Mouse (Mus musculus) natural killer cell, adult 2 months (primary cell): Measurements from ENCODE around the gene Wfdc5.
A peak's percentile ranks its signal among the peaks of the same experiment; 100 is the strongest.

Experiments used
- DNase-seq, 2 experiments: peaks; one replicate each; pipeline ENCODE4 v3.0.0; 2022; ENCODE audit warnings: low spot score in 2 of 2

Gene Wfdc5

DNA sequence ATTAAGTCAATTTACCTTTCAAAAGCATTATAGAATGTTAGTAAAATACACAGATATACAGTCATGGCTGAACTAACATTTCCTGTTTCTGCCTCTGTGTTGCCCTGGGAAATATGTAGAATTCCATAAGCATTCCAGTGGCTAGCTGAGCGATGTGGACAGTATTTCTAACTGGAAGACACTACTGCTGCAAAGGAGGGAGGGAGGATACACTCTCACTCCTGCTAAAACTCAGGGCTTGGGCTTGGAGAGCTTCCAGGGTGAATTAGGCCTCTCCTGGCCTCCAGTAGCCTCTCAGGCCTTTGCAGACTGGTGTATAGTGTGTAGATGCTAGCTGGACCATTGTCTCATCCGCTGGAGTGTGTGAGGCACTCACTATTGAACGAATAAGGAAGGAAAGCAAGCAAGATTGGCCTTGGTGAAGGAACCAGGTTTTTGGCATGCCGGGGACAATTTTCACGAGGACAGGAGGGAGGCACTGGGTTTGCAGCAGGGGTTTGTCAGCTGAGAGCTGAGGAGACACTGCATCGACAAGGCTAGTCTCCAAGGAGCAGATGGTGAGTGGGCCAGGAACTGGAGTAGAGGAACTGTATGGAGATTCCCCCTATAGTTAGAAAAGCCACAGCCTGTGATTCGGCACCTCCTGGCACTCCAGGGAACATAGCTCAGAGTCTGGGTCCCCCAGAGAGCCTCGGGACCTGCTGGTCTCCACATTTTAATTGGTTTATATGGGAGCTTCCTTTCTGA lies 7.7 kb downstream of the Wfdc5 start:
- no peak for DNase-seq

DNA sequence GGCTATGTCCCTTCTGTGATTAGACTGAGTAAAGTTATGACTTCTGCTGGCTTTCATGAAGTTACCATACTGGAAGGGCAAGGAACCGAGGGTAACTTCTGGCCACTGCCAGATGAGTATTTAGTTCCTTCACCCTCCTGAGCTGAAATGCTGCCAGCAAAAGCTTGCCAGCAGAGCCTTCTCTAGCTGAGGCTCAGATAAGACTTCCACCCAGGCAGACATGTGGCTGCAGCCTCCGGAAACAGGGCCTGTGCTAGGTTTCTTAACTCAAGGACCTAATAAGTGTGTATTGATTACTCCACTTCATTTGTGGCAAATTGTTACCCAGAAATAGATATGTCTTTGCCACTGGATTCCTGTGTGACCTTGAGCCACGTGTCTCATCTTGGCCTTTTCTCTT lies 9.1 kb downstream of the Wfdc5 start:
- DNase-seq, result no peak

DNA sequence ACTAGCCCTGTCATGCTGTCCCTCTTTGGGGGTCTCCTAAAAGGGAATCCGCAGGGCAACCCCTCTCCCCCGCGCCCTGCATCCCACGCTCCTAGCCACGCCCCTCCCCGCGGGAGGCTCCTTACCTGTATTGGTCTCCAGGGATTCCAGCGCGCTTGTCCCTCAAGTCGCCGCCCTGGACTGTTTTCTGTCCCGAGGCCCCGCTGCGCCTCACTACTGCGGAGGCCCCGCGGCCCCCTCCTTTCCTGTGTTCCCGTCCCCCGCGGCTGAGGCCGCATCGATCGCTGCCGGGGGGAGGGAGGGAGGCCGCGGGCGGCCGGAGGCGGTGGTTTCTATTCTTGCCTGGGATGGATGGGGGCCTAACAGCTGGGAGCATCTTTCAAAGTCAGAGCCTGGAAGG lies 11.6 kb downstream of the Wfdc5 start, which contains the start of gene Kcns1:
Kcns1 (minus strand) TSS at position 212 of the 400 bp plus-strand sequence.
- no peak for DNase-seq

DNA sequence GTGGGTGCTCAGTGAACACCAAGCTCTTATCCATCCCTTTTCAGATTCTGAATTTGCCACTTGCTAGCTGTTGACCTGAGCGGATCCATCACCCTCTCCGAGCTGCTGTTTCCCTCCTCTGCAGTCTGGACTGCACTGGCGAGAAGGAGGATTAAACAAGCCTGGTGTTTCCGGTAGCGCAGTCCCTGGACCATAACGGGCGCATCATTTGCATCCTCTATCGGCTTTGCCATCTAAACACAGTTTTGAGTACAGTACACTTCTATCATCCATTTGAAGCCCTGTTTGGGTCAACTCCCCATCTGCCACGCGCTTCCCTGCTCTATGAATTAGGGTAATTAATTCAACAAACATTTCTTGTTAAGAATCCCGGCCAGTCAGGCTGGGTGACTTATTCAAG lies 12.2 kb downstream of the Wfdc5 start:
- DNase-seq, result no peak

DNA sequence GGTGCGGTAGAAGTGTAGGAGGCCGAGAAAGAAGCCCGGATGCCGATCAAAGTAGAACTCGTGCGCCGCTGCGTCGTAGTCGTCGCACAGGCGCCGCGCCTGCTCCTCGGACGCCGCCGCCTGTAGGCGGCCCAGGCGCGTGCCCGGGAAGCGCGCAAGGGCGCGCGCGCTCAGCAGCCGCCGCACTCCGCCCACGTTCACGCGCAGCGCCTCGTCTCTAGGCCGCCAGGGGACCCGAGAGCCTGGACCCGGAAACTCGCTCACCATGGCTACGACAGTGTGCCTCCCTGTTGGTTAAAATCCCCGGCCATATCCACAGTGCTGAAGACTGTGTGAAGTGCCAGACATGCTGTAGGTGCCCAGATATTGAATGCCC lies 14.0 kb downstream of the Wfdc5 start:
- peak in 1 of 2 experiments; percentile 26 for DNase-seq

DNA sequence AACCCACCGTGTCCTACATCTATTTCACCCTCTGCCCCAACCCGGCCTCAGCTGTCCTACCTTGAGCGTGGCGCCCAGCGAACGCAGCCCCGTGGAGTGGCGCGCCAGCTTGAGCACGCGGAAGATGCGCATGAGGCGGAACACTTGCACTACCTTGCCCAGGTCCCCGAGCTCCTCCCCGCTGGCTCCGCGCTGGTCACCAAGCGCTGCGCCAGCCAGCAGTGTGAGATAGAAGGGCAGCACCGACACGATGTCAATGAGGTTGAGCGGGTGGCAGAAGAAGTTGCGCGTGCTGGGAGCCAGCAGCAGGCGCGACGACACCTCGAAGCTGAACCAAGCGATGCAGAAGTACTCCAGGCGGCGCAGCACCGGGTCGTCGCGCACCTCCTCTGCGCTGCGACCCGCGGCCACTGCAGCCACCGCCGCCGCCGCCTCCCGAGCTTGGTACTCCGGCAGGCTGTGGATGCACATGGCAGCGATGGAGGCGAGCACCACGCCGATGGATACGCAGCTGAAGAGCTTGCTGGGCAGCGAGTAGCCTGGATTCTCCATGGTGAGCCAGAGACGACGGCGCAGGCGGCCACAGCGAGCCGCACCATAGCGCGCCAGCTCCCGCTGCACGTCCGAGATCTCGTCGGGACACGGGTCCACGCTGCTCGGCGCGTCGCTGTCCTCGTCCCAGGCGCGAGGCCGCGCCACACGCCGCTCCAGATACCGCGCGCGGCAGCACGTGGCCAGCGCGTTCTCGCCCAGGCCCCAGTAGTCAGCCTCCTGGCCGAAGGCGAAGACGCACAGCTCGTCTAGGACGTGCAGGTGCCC lies 14.6 kb downstream of the Wfdc5 start:
- no peak for DNase-seq

DNA sequence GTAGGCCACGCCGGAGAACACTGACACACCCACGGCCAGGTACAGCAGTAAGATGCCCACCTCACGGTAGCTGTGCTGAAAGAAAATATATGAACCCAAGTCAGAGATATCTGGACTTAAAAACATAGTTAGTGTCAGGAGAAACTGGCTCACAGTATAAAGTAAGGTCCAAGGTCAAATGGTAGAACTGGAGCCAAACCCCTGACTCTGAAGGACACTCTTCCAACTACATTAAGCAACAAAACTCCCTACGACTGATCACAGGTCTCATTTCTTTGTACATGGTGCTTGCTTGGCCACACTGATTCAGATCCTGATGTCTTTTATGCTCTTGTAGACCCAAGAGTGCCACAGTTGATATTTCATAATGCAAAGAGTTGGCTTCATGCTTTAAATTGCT lies 17.6 kb downstream of the Wfdc5 start:
- no peak for DNase-seq

DNA sequence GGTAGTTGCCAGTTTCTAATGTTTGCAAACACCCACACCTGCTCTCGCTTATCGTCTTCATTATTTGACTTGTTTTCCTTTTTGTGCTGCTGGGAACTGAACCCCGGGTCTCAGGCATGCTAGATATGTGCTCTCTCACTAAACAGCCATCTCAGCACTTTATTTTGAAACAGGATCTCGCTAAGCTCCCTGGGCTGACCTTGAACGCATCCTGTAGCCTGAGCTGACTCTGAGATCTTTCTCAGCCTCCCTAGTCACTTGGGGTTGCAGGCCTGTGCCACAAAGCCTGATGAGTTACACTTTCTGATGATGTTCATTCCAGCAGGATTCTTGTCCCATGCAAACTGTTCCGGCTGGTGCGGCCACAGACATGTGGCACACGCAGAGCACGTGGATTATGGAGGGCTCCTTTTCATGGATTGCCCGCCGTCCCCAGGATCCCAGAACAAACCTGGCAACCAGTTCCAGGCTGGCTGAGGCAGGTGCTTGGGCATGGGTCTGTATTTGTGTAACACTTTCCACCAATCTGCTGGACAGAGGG lies 21.0 kb downstream of the Wfdc5 start:
- DNase-seq, result no peak

DNA sequence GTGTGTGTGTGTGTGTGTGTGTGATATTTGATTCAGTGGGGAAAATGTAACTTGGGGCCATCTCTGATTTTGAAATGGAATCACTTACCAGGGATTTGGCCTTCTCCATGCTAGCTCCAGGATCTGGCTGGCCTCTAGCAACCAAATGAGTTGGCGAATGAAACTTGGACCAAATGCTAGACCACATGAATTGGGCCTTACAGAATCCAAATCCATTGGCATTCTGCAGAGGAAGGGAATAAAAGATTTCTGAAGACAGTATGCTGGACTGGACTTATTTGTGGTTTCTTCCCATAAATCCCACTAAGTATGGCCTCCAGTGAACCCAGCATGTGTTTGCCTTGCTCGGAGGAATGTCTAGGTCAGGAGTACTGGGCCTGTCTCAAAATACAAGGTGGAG lies 23.7 kb downstream of the Wfdc5 start:
- DNase-seq, result no peak

DNA sequence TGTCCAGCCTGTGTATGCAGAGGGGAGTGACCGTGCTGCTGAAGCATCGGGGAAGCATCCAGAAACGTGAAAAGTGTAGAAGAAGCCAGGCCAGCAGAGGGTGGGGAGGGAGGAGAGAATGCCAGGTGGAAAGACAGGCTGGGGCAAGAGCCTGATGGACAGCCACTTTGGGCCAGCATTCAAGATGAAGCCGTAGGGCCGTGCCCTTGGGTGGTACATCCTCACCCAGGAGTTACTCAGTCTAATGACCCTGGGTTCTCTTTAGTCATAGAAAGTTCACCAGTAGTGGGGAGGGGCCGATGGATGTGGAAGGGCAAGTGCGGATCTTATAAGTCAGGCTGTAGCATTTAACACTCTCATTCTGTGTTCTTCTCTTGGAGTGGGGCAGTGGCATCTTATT lies 26.4 kb downstream of the Wfdc5 start:
- DNase-seq, result no peak

DNA sequence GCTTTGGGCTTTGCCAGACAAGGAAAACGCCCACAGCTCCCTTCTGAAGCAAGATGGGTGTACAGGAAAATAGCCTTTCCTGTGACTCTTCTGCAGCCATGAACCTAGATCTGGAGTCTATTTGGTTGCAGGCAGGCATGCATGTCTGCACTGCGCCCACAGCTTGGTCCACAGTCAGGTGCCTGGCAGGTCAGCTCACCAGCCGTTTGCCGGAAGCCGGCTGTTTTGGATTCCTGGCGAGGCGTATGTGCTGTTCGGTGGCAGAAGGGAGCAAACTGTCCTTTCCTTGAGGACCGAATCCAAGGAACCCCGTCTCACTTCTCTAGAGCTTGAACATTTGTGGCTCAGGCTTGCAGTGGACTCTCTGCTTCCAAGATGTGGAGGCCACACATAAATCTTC lies 28.5 kb downstream of the Wfdc5 start:
- no peak for DNase-seq

DNA sequence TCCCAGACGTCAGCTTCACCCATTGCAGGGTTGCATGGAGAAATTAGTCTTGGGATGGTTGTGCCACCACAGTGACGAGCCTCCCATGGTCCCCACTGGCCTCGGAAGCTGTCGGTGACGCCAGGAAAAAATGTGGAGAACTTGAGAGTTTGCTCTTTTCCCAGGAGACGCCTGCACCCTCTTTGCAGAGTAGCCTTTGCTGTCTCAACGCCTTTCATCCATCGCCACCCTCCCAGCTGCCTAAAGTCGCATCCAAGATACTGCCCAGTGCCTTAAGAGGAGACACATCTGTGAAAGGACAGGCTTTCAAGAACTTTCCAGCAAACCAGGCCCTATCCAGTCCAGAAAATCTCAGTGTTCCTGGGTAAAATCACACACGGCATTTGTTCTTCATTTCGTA lies 30.2 kb downstream of the Wfdc5 start:
- no peak for DNase-seq

DNA sequence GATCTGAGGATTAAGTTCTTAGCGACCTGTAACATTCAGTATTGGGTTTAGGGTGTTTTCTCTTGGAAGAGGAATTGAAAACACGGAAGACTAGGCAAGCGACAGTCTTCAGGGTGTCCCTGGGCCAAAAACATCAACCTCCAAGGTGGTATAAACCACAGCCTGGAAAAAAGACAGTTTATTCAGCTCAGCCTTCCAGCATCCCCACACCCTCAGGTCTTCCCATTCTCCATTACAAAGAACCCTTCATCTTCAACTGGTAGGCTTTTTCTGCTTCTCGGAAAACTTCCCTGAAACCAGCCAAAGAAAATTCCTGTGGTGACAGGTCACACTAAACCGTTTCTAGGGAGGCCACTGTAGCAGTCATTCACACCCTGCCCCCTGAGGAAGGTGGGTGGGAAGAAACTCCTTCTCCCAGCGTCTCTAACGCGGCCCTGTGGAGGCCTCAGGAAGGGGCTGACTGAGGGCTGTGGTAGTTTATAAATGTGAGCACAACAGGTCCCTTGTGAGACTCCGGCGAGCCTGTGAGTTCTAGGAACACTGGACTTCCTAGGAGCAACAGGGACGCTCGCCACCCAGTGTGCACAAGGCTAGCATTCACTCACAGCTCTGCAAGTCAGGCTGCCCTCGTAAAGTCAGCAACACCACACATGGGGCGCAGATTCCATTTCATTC lies 32.3 kb downstream of the Wfdc5 start:
- DNase-seq, result no peak

DNA sequence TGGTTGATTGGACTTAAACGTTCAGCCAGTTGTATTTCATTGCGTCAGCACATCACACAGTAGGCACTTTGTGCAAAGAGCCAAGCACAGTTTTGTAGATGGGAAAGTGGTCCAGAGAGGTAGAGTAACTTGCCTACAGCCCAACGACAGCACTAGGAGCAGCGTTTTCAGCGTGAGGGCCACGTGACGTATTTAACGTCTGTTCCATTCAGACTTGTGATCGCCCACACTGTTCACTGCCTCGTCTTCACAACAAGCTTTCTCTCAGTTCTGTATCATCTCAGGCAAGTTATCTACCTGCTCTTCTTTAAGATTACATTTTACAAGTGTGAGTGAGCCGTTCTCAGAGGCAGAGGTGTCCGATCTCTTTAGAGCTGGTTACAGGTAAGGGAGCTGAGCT lies 36.0 kb downstream of the Wfdc5 start:
- DNase-seq, result no peak

DNA sequence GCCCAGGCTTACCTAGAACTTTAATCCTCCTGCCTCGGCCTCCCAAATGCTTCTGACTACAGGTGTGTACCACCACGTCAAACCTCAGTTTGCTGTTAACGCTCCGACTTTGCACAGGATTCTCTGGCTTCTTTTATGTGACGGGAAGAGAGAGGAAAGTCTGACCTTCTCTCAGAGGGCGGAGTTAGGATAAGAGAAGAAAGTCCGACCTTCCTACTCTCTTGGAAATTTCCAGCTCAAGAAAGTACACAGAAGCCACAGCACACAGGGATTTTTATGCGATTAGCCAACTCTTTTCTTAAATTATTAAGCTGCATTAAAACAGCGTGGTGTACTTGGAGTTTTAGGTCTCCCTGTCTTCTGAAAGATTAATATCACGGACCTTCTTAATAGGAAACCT lies 38.0 kb downstream of the Wfdc5 start:
- DNase-seq, result no peak

DNA sequence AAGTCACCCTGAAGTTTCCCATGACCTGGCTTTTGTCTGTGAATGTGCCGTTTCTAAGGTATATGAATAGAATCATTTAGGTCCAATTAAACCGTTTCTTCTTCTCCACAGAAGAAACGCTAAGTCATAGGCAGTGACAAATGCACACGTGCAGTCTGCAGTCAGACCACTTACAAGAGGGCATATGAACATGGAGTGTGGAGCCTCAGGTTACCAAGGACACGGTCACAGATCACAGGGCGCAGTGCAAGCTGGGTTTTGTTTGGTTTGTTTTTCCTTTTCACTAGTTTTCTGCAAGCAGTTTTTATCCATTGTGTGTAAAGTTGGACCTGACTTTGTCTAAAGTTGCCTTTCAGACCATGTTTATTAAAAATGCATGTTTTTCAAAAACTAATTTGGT lies 38.5 kb downstream of the Wfdc5 start:
- DNase-seq, result no peak

DNA sequence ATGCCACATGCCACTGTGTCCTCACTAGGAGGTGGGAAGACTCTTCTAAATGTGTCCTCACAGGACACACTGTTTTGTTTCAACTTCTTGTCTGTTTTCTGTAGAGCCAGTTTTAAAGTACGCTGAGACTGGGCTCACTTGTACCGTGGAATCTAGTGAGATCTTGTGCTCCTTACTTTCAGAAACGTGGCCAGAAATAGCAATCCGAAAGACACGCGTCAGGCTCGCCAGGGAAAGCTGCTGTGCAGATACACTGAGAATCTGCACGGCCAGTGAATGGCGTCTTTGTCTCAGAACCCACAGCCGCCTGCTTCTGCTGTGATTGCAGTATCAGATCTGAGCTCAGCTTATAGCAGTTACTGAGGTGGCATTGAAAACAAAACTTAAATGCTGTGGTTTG lies 40.5 kb downstream of the Wfdc5 start:
- no peak for DNase-seq

DNA sequence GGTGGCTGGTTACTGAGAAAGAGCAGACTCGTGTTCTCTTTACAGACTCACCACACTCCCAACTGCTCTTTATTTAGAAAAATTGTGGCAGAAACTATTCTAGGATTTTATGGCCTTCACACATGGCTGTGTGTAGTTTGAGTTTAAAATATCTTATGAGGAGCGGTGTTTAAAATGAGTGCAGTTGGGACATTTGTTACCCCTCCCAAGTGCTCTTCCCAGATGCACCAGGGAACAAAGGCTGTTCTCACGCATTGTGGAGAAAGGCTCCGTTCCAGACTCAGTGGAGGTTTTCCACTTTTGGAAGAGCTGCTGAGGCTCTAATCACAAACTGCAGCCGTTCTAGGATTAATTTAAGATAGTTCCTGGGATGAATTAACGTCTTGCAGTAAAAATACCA lies 44.8 kb downstream of the Wfdc5 start:
- DNase-seq, result no peak

DNA sequence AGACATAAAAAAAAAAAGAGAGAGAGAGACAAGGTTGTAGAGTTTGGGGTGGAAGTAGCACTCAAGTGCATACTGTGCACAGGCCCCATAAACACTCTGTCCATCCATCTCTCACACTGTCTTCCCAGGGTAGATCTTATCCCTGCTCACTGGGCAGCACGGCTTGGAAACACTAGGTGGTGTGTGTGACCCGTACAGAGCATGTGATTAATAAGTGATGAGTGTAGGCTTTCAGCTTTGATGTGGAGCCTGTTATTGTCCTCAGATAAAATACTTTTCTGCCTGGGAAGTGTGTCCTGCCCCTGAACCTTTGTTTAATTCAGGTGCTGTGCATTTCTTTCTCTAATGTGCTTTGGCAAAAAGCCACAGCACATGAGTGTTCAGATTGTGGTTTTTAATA lies 46.1 kb downstream of the Wfdc5 start:
- DNase-seq, result no peak

DNA sequence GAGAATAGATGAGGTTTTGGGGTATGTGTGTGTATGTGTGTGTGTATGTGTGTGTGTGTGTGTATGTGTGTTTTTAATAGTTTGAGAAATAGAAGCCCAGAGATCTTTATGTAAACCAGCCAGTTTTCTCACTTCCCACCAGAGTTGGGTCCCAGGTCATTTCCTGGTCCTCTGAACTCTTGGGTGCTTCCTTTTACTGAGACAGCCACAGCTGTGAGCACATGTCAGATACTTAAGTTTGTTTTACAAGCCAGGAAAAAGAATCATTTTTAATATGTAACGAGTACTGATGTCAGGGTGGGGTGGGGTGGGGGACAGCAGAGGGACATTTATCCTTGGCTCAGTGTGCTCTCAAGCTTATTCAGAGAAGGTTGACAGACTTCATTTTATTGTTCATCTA lies 47.2 kb downstream of the Wfdc5 start:
- no peak for DNase-seq

DNA sequence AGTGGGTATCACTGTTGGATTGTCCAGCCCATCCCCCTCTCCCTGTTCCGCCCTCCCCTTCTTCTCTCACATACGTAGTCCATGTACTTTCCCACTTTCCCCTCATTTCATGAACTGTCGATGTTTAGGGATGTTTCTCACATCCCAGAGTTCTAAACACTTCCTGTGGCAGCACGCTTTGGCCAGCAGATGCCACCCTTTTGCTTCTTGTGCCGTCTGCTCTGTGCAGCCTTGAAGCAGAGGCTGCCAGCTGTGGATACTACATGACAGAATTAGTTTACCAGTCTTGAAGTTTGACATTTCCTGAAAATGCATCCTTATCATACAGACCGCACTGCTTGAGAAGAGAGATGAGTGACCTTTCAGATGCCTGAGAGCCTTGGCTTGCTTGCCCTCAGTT lies 48.0 kb downstream of the Wfdc5 start:
- no peak for DNase-seq

DNA sequence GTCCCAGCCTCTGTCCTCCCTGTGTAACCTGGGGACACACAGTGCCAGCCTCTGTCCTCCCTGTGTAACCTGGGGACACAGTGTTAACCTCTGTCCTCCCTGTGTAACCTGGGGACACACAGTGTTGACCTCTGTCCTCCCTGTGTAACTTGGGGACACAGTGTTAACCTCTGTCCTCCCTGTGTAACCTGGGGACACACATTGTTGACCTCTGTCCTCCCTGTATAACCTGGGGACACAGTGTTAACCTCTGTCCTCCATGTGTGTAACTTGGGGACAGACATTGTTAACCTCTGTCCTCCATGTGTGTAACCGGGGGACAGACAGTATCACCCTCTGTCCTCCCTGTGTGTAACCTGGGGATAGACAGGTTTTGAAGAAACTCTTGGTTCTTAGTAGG lies 51.0 kb downstream of the Wfdc5 start:
- no peak for DNase-seq
